Mouse (Mus musculus) neural tube, embryonic 14.5 days (tissue): ENCODE measurements around the gene Rnase10. TPM values are rescaled to one million over a fixed set of nuclear protein-coding genes. Genes with fewer than 3 reads are reported as not detected.
A peak's percentile ranks its signal among the peaks of the same experiment; 100 is the strongest.
"Not testable (repeated sequence)": the region's sequence is repeated elsewhere in the genome, so short reads cannot be mapped to it uniquely, and the experiment has no call there.

Experiments
- ATAC-seq: fragments of 200-750 bp; cut with Nextera tagmentation; 2 replicates; pipeline ENCODE4 v1.8.0; 2017; ENCODE audit warnings: low read depth, mild to moderate bottlenecking, moderate TSS enrichment, moderate library complexity
- H3K27ac ChIP-seq: fragments of 300-500 bp; sonication (generic); 2 replicates; pipeline ENCODE4 v1.5.1; 2014; ENCODE audit warnings: low read depth, mild to moderate bottlenecking, control low read depth, low read length, moderate library complexity, mixed read lengths
- H3K27me3 ChIP-seq: fragments of 300-500 bp; sonication (generic); 2 replicates; pipeline ENCODE4 v1.6.1; 2014; ENCODE audit warnings: low read length; ENCODE audit not compliant: control insufficient read depth, insufficient read depth
- H3K36me3 ChIP-seq: fragments of 300-500 bp; sonication (generic); 2 replicates; pipeline ENCODE4 v1.6.1; 2014; ENCODE audit warnings: low read length, mixed read lengths; ENCODE audit not compliant: control insufficient read depth, insufficient read depth
- H3K4me1 ChIP-seq: fragments of 300-500 bp; sonication (generic); 2 replicates; pipeline ENCODE4 v1.6.1; 2014; ENCODE audit warnings: low read length; ENCODE audit not compliant: control insufficient read depth, insufficient read depth
- H3K4me2 ChIP-seq: fragments of 300-500 bp; sonication (generic); 2 replicates; pipeline ENCODE4 v1.6.1; 2014; ENCODE audit warnings: mild to moderate bottlenecking, low read depth, low read length, control low read depth
- H3K4me3 ChIP-seq: fragments of 300-500 bp; sonication (generic); 2 replicates; pipeline ENCODE4 v1.5.1; 2014; ENCODE audit warnings: low read depth, low read length, control low read depth, mixed read lengths
- H3K9ac ChIP-seq: fragments of 300-500 bp; sonication (generic); replicated peaks from 2 replicates; pipeline ENCODE4 v1.6.1; 2014; ENCODE audit warnings: low read depth, mild to moderate bottlenecking, control low read depth, low read length, mixed read lengths
- H3K9me3 ChIP-seq: fragments of 300-500 bp; sonication (generic); 2 replicates; pipeline ENCODE4 v1.6.1; 2016; ENCODE audit warnings: low read length; ENCODE audit not compliant: control insufficient read depth
- WGBS: fragments of 180-500 bp; shearing (Covaris S2); extraction: QIAGEN DNeasy Blood & Tissue Kit; methylation state at CpG from one replicate; pipeline ENCODE4 v1.1.7; 2014; 5-methylcytosine and 5-hydroxymethylcytosine counted together
- polyA plus RNA-seq: library from polyadenylated mRNA; unstranded; fragments of >200 nt; fragmentation: Nextera tagmentation; extraction: Ambion mirVana; gene quantifications from 2 replicates; pipeline ENCODE4 v1.2.1, GENCODE M21; 2014

Rnase10 gene
- polyA plus RNA-seq, 1 experiment from 2014 or later: 0.17 TPM

DNA sequence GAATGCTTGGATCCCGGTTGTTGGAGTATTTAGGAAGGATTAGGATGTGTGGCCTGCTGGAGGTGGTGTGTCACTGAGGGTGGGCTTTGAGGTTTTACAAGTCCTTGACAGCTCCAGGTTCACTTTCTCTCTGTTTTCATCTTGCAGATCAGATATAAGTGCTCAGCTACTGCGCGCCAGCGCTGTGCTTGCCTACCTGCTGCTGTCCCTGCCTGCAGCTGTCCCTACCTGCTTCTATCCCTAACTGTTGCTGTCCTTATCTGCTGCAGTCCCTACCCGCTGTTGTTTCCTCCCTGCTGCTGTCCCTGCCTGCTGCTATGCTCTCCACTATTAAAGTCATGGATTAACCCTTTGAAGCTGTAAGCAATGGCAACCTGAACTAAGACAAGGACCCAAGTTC lies 32.5 kb upstream of the Rnase10 start:
- Histone ChIP-seq H3K27ac (no peak overlapping the region), H3K9me3 (no peaks in the 10 kb centered on the region), H3K27me3 (no peaks in the 10 kb centered on the region), H3K4me3 (no peak overlapping the region), H3K4me1 (peaks cover 2% of the 10 kb centered on the region; the same call in 1 of the 2 replicates), H3K4me2 (no peak overlapping the region), H3K36me3 (no peaks in the 10 kb centered on the region), H3K9ac (no peak overlapping the region)
- 54% methylated on average over 5 of the region's 5 CpGs for WGBS
- ATAC-seq: no peak

DNA sequence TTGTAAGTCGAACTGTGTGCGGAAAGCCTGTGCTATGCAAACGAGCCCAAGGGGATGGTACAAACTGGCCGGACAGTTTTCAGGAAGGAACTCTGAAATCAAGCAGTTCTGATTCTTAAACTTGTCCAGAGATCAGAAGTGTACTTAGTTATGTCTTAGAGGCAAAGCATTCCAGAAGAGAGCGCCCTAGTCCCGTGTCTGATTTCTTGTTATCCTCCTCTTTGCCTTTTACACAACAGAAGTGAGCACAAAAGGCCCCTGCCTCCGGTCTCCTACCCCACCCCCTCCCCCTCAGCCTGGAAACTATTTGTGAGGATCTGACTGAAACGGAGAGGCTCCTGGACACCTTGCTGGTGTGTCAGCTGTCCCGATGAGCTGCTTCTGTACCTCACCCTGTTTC lies 30.9 kb upstream of the Rnase10 start:
- 20% methylated on average over 9 of the region's 9 CpGs for WGBS
- Histone ChIP-seq H3K27ac (no peak overlapping the region), H3K36me3 (no peaks in the 10 kb centered on the region), H3K27me3 (no peaks in the 10 kb centered on the region), H3K9ac (no peak overlapping the region), H3K4me2 (0 out of 2 replicates have a peak overlapping the region, but pooled peaks have one; percentile 0), H3K9me3 (no peaks in the 10 kb centered on the region), H3K4me3 (no peak overlapping the region), H3K4me1 (peaks cover 2% of the 10 kb centered on the region; the same call in 1 of the 2 replicates)
- no peak for ATAC-seq

DNA sequence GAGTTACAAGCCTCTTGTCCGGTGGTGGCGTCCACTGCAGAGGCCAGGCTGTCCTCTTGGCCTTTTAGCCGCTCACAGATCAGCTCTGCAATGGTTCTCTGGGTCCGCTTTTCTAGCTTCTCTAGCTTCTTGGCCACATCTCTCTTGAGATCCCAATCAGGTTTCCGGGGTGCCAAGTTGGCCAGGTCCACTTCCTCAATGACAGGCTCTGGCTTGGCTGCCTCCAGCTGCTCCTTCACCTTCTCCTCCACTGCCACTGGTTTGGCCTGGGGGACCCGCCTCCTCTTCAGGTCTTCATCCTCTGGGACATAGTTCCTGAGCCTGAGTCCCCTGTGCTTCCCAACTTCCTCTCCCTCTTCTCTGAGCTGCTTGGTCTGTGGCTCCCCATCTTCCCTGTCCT lies 29.1 kb upstream of the Rnase10 start:
- H3K9me3 ChIP-seq, H3K27me3 ChIP-seq, H3K36me3 ChIP-seq, ATAC-seq, H3K4me1 ChIP-seq, H3K4me3 ChIP-seq, H3K9ac ChIP-seq, H3K4me2 ChIP-seq, H3K27ac ChIP-seq: not testable (repeated sequence)
- WGBS: 95% methylated on average over 6 of the region's 6 CpGs

DNA sequence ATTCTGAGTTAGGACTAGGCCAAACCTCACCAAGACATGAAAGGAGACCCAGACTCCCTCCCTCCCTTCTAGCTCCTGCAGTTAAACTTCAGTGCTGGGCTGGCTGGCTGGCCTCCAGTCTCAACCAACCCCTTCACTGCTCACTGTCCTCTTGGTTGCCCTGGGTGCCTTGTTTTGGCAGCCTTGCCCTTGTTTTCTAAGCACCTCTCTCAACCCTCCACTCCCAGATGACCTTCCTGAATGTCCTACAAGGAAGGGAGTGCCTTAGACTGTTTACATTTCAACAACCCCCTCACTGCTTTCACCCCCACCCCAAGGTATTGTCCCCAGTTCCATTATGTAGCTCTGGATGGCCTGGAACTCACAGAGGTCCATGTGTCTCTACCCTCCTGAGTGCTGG lies 27.9 kb upstream of the Rnase10 start:
- Histone ChIP-seq H3K36me3 (no peaks in the 10 kb centered on the region), H3K27me3 (no peaks in the 10 kb centered on the region), H3K27ac (no peak overlapping the region), H3K9ac (no peak overlapping the region), H3K4me2 (no peak overlapping the region), H3K9me3 (no peaks in the 10 kb centered on the region), H3K4me1 (peaks cover 2% of the 10 kb centered on the region; the same call in 1 of the 2 replicates), H3K4me3 (no peak overlapping the region)
- ATAC-seq: no peak

DNA sequence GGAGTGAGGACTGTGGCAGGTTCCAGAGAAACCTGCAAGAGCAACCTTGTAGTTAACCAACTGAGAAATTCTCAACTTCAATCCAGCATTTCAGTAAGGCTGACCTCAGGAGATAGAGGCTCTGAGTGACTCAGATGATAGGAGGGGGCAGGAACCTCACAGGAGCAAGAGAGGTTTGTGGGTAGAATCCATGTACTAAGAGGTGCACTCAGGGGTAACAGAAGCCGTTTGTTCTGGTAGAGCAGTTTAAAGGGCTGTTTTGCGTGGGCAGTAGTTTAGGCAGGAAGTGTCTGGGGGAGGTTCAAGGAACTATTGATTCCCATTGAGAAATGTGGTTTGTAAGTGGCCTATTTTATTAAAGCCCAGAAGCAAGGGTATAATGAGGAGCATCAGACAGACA lies 26.3 kb upstream of the Rnase10 start:
- Histone ChIP-seq H3K4me2 (no peak overlapping the region), H3K36me3 (no peaks in the 10 kb centered on the region), H3K9ac (no peak overlapping the region), H3K9me3 (no peaks in the 10 kb centered on the region), H3K27me3 (no peaks in the 10 kb centered on the region), H3K27ac (no peak overlapping the region), H3K4me3 (no peak overlapping the region), H3K4me1 (peaks cover 2% of the 10 kb centered on the region; the same call in 1 of the 2 replicates)
- ATAC-seq: no peak
- 42% methylated on average over 2 of the region's 2 CpGs for WGBS

DNA sequence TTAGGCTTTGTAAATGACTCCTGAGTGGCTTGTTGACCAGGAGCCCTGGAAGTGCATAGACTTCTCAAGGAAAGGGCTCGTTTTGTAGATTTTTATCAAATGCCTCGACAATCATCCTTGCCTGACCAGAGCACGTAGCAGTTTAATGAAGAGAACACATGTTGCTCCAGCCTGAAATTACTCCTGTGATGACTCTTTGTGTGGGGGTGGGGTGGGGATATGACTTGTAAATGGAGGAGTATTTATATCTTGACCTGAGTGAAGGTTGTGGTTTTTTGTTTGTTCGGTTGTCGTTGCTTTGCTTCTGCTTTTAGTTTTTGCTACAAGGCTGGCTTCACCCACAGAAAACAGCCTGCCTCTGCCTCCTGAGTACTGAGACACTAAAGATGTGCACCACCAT lies 25.7 kb upstream of the Rnase10 start:
- 84% methylated on average over 5 of the region's 5 CpGs for WGBS

DNA sequence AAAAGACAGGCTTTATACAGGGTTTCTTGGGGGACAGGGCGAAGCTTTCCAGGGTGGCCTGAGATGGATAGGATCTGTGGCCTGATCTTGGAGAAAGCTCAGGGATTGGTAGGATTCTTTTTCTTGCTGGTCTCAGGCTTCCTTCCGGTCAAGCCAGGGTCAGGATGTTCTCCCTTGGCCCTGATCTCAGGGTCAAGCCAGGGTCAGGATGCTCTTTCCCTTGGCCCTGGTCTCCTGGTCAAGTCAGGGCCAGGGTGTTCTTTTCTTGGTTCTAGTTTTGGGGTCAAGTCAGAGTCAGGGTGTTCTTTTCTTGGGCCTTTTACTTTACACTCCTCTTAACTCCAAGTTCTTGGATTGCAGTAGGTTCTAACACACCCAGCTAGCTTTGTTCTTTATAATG lies 19.9 kb upstream of the Rnase10 start:
- Histone ChIP-seq H3K9me3 (no peaks in the 10 kb centered on the region), H3K36me3 (no peaks in the 10 kb centered on the region), H3K9ac (no peak overlapping the region), H3K27me3 (no peaks in the 10 kb centered on the region), H3K4me3 (no peak overlapping the region), H3K27ac (no peak overlapping the region), H3K4me2 (no peak overlapping the region), H3K4me1 (no peaks in the 10 kb centered on the region)
- no peak for ATAC-seq
- 91% methylated on average over 2 of the region's 2 CpGs for WGBS

More for the DNA sequence above, 25.7 kb upstream of the Rnase10 start:
- no peaks in the 10 kb centered on the region for H3K36me3 ChIP-seq
- no peaks in the 10 kb centered on the region for H3K4me1 ChIP-seq
- H3K27ac ChIP-seq: no peak overlapping the region
- no peaks in the 10 kb centered on the region for H3K27me3 ChIP-seq
- no peaks in the 10 kb centered on the region for H3K9me3 ChIP-seq
- no peak overlapping the region for H3K9ac ChIP-seq
- ATAC-seq: no peak
- no peak overlapping the region for H3K4me3 ChIP-seq
- no peak overlapping the region for H3K4me2 ChIP-seq

DNA sequence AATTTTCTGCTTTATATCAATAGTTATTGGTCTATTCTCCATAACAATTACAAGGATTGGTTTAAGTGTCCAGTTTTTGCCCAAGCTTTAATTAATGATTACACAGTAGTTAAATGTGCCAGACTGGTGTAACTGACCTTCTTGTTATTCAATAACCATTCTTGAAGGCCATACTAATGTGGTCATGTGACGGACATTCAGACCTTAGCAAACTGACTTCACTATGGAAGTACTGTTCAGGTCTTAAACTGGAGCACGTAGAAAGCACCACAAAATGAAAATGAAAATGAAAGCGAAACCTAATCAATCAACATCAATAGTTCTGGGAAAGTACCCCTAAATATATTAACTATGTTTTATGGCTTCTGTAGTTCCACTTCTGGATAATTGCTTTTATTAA lies 16.5 kb upstream of the Rnase10 start:
- Histone ChIP-seq H3K4me1 (no peaks in the 10 kb centered on the region), H3K9me3 (no peaks in the 10 kb centered on the region), H3K36me3 (no peaks in the 10 kb centered on the region), H3K9ac (no peak overlapping the region), H3K27ac (no peak overlapping the region), H3K4me2 (no peak overlapping the region), H3K27me3 (no peaks in the 10 kb centered on the region), H3K4me3 (no peak overlapping the region)
- no peak for ATAC-seq
- 90% methylated on average over 3 of the region's 3 CpGs for WGBS

DNA sequence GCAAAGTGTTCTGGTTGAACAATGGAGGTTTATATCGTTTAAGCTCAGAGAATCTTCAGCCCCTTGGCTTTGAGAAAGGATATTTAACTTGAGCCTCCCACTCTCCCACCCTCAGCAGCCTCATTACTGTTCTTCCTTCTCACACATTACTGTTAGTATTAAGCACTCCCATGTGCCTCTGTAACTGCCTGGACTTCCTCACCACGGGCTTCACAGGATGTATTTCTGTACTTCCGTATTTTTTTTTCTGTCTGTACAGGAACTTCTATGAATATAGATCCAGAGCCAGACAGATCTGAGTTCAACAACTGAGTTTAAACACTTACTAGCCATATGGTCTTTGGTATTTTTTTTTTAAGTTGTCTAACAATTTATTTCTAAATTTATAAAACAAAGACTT lies 10.5 kb upstream of the Rnase10 start:
- WGBS: 80% methylated on average over 3 of the region's 3 CpGs
- Histone ChIP-seq H3K36me3 (no peaks in the 10 kb centered on the region), H3K9me3 (no peaks in the 10 kb centered on the region), H3K27ac (no peak overlapping the region), H3K4me2 (no peak overlapping the region), H3K27me3 (no peaks in the 10 kb centered on the region), H3K9ac (no peak overlapping the region), H3K4me1 (no peaks in the 10 kb centered on the region), H3K4me3 (no peak overlapping the region)
- no peak for ATAC-seq
